8 mouse cellular contexts compared by ENCODE assay signal in genomic region chr11:70002471-70002870, GRCm38 (mm10). TPM values are rescaled to one million over a fixed set of nuclear protein-coding genes. Genes with fewer than 3 reads are reported as not detected.
DNase-seq lines count a peak whose midpoint lies in the region; ATAC-seq lines count a peak whose summit lies in the region.

No protein-coding gene starts in this region.

- no peaks in the 10 kb centered on the region for H3K9me3 ChIP-seq in liver, embryonic 11.5 days (ENCODE audit: control insufficient read depth, low read length)
- no peaks in the 10 kb centered on the region for H3K9me3 ChIP-seq in forebrain, embryonic 10.5 days
- no peaks in the 10 kb centered on the region for H3K9me3 ChIP-seq in intestine, embryonic 16.5 days (ENCODE audit: control insufficient read depth, low read length)
- H3K9me3 ChIP-seq in neural tube, embryonic 13.5 days = no peaks in the 10 kb centered on the region

- H3K9ac ChIP-seq in liver, embryonic 11.5 days (ENCODE audit: low read depth, low read length) = no peak overlapping the region
- no peak overlapping the region for H3K9ac ChIP-seq in intestine, embryonic 16.5 days (ENCODE audit: low read depth, low read length)
- H3K9ac ChIP-seq in neural tube, embryonic 13.5 days = peak overlapping the region; percentile 53

- H3K4me2 ChIP-seq in liver, embryonic 11.5 days = peak overlapping the region; percentile 1; the same call in 1 of the 2 replicates
- peak overlapping the region; percentile 82; the same call in 1 of the 2 replicates for H3K4me2 ChIP-seq in intestine, embryonic 16.5 days (ENCODE audit: low read depth, low read length)
- H3K4me2 ChIP-seq in neural tube, embryonic 13.5 days = peak overlapping the region; percentile 95

- no peaks in the 10 kb centered on the region for H3K27me3 ChIP-seq in liver, embryonic 11.5 days (replicated peaks; ENCODE audit: control insufficient read depth, insufficient read depth, low read length)
- H3K27me3 ChIP-seq in forebrain, embryonic 10.5 days (ENCODE audit: poor library complexity, severe bottlenecking) = no peaks in the 10 kb centered on the region
- H3K27me3 ChIP-seq in intestine, embryonic 16.5 days (replicated peaks; ENCODE audit: control insufficient read depth, insufficient read depth, low read length) = no peaks in the 10 kb centered on the region
- H3K27me3 ChIP-seq in neural tube, embryonic 13.5 days = no peaks in the 10 kb centered on the region

- peaks cover 22% of the 10 kb centered on the region for H3K4me1 ChIP-seq in liver, embryonic 11.5 days (replicated peaks; ENCODE audit: control insufficient read depth, insufficient read depth, low read length)
- peaks cover 64% of the 10 kb centered on the region for H3K4me1 ChIP-seq in forebrain, embryonic 10.5 days
- H3K4me1 ChIP-seq in intestine, embryonic 16.5 days (ENCODE audit: control insufficient read depth, insufficient read depth, low read length) = peaks cover 20% of the 10 kb centered on the region
- H3K4me1 ChIP-seq in neural tube, embryonic 13.5 days (replicated peaks) = peaks cover 62% of the 10 kb centered on the region

- H3K36me3 ChIP-seq in liver, embryonic 11.5 days (ENCODE audit: control insufficient read depth, insufficient read depth, low read length) = peaks cover 32% of the 10 kb centered on the region
- H3K36me3 ChIP-seq in forebrain, embryonic 10.5 days (replicated peaks) = peaks cover 67% of the 10 kb centered on the region
- peaks cover 22% of the 10 kb centered on the region for H3K36me3 ChIP-seq in intestine, embryonic 16.5 days (ENCODE audit: control insufficient read depth, insufficient read depth, low read length)
- H3K36me3 ChIP-seq in neural tube, embryonic 13.5 days = peaks cover 57% of the 10 kb centered on the region

- no peak for DNase-seq in liver, embryonic 11.5 days (ENCODE audit: low spot score)
- no peak for DNase-seq in liver
- no peak for DNase-seq in forebrain, embryonic 10.5 days (ENCODE audit: extremely low spot score, low spot score)
- DNase-seq in left cerebral cortex, adult 18-20 months (ENCODE audit: low spot score in 2 of 2) = no peak
- DNase-seq in testis, postnatal 14 days (ENCODE audit: low spot score) = no peak
- no peak for DNase-seq in c-Kit-positive CD71-positive TER-119-positive erythroid progenitor cells, embryonic 14.5 days (ENCODE audit: low spot score)

- H3K4me3 ChIP-seq in liver, embryonic 11.5 days (ENCODE audit: low read depth, low read length) = no peak overlapping the region
- H3K4me3 ChIP-seq in forebrain, embryonic 10.5 days = peak overlapping the region; percentile 95
- H3K4me3 ChIP-seq in intestine, embryonic 16.5 days (ENCODE audit: low read length) = peak overlapping the region; percentile 84; the same call in 1 of the 2 replicates
- peak overlapping the region; percentile 92 for H3K4me3 ChIP-seq in neural tube, embryonic 13.5 days

- ATAC-seq in liver, embryonic 11.5 days (replicated peaks; ENCODE audit: low FRiP score) = no peak
- no peak for ATAC-seq in intestine, embryonic 16.5 days
- ATAC-seq in neural tube, embryonic 13.5 days (ENCODE audit: low read depth) = no peak

- no peak overlapping the region for H3K27ac ChIP-seq in liver, embryonic 11.5 days (ENCODE audit: low read depth, low read length)
- H3K27ac ChIP-seq in forebrain, embryonic 10.5 days = no peak overlapping the region
- no peak overlapping the region for H3K27ac ChIP-seq in intestine, embryonic 16.5 days (ENCODE audit: low read length)
- H3K27ac ChIP-seq in neural tube, embryonic 13.5 days (replicated peaks) = no peak overlapping the region

- WGBS in liver, embryonic 11.5 days = 84% methylated on average over 2 of the region's 2 CpGs
- 95% methylated on average over 2 of the region's 2 CpGs for WGBS in forebrain, embryonic 10.5 days
- 88% methylated on average over 2 of the region's 2 CpGs for WGBS in intestine, embryonic 16.5 days
- WGBS in neural tube, embryonic 13.5 days = 88% methylated on average over 2 of the region's 2 CpGs

RNA-seq across cellular contexts. Expression of gene Dvl2, which starts 2.1 kb away (rescaled TPM):
- 22.1 and 23.3 TPM in 2 replicates for polyA plus RNA-seq in liver, embryonic 11.5 days (2014; fragmentation: Nextera tagmentation; extraction: Ambion mirVana)
- polyA plus RNA-seq in forebrain, embryonic 10.5 days (2016; fragmentation: Nextera tagmentation; extraction: Ambion mirVana) = 44.3 and 51.6 TPM in 2 replicates
- 23.8 and 26.0 TPM in 2 replicates for polyA plus RNA-seq in intestine, embryonic 16.5 days (2015; fragmentation: Nextera tagmentation; extraction: Ambion mirVana)
- 26.7 and 28.8 TPM in 2 replicates for polyA plus RNA-seq in neural tube, embryonic 13.5 days (2015; fragmentation: Nextera tagmentation; extraction: Ambion mirVana)
- 10 to 100 TPM; 28.6 to 32.9 TPM for total RNA-seq in left cerebral cortex, adult 18-20 months (2021)

RNA-seq across cellular contexts. Expression of gene Phf23, which starts 6.9 kb away (rescaled TPM):
- polyA plus RNA-seq in liver, embryonic 11.5 days (2014; fragmentation: Nextera tagmentation; extraction: Ambion mirVana) = 33.2 and 36.6 TPM in 2 replicates
- 94.5 and 96.2 TPM in 2 replicates for polyA plus RNA-seq in forebrain, embryonic 10.5 days (2016; fragmentation: Nextera tagmentation; extraction: Ambion mirVana)
- 49.7 and 53.1 TPM in 2 replicates for polyA plus RNA-seq in intestine, embryonic 16.5 days (2015; fragmentation: Nextera tagmentation; extraction: Ambion mirVana)
- 74.2 and 76.3 TPM in 2 replicates for polyA plus RNA-seq in neural tube, embryonic 13.5 days (2015; fragmentation: Nextera tagmentation; extraction: Ambion mirVana)
- 10 to 100 TPM; 52.6 to 53.8 TPM for total RNA-seq in left cerebral cortex, adult 18-20 months (2021)

RNA-seq across cellular contexts. Expression of gene Gabarap, which starts 11.5 kb away (rescaled TPM):
- polyA plus RNA-seq in liver, embryonic 11.5 days (2014; fragmentation: Nextera tagmentation; extraction: Ambion mirVana) = 302 and 311 TPM in 2 replicates
- polyA plus RNA-seq in forebrain, embryonic 10.5 days (2016; fragmentation: Nextera tagmentation; extraction: Ambion mirVana) = 318 and 331 TPM in 2 replicates
- 639 and 679 TPM in 2 replicates for polyA plus RNA-seq in intestine, embryonic 16.5 days (2015; fragmentation: Nextera tagmentation; extraction: Ambion mirVana)
- polyA plus RNA-seq in neural tube, embryonic 13.5 days (2015; fragmentation: Nextera tagmentation; extraction: Ambion mirVana) = 679 and 746 TPM in 2 replicates
- 100 to 1,000 TPM; 231 to 236 TPM for total RNA-seq in left cerebral cortex, adult 18-20 months (2021)

RNA-seq across cellular contexts. Expression of gene Acadvl, which starts 12.7 kb away (rescaled TPM):
- polyA plus RNA-seq in liver, embryonic 11.5 days (2014; fragmentation: Nextera tagmentation; extraction: Ambion mirVana) = 85.7 and 89.7 TPM in 2 replicates
- polyA plus RNA-seq in forebrain, embryonic 10.5 days (2016; fragmentation: Nextera tagmentation; extraction: Ambion mirVana) = 41.0 and 44.1 TPM in 2 replicates
- polyA plus RNA-seq in intestine, embryonic 16.5 days (2015; fragmentation: Nextera tagmentation; extraction: Ambion mirVana) = 172 and 189 TPM in 2 replicates
- 58.2 and 60.9 TPM in 2 replicates for polyA plus RNA-seq in neural tube, embryonic 13.5 days (2015; fragmentation: Nextera tagmentation; extraction: Ambion mirVana)
- total RNA-seq in left cerebral cortex, adult 18-20 months (2021) = 10 to 100 TPM; 55.6 to 57.9 TPM

RNA-seq across cellular contexts. Expression of gene Dlg4, which starts 14.3 kb away (rescaled TPM):
- 9.3 and 9.4 TPM in 2 replicates for polyA plus RNA-seq in liver, embryonic 11.5 days (2014; fragmentation: Nextera tagmentation; extraction: Ambion mirVana)
- 13.8 and 15.5 TPM in 2 replicates for polyA plus RNA-seq in forebrain, embryonic 10.5 days (2016; fragmentation: Nextera tagmentation; extraction: Ambion mirVana)
- polyA plus RNA-seq in intestine, embryonic 16.5 days (2015; fragmentation: Nextera tagmentation; extraction: Ambion mirVana) = 5.1 and 6.1 TPM in 2 replicates
- 23.1 and 23.5 TPM in 2 replicates for polyA plus RNA-seq in neural tube, embryonic 13.5 days (2015; fragmentation: Nextera tagmentation; extraction: Ambion mirVana)
- 100 to 1,000 TPM; 718 to 731 TPM for total RNA-seq in left cerebral cortex, adult 18-20 months (2021)

Comparison
In these comparisons a context has a peak if more than half of its experiments do, and no peak if none do; other contexts are left out.
1. H3K4me2 ChIP-seq: peak in every context shown above with its lines; median percentile 95 in neural tube, embryonic 13.5 days; 82 in intestine, embryonic 16.5 days; 1 in liver, embryonic 11.5 days.